Mouse (Mus musculus) intestine, embryonic 16.5 days (tissue): ENCODE data around the gene Uba1. TPM values are rescaled to one million over a fixed set of nuclear protein-coding genes. Genes with fewer than 3 reads are reported as not detected.
A peak's percentile ranks its signal among the peaks of the same experiment; 100 is the strongest.
"Not testable (repeated sequence)": the region's sequence is repeated elsewhere in the genome, so short reads cannot be mapped to it uniquely, and the experiment has no call there.

Experiments used
- ATAC-seq: fragments of 200-750 bp; cut with Nextera tagmentation; 2 replicates; pipeline ENCODE4 v1.8.0; 2017; ENCODE audit warnings: moderate TSS enrichment, moderate library complexity
- H3K27ac ChIP-seq: fragments of 300-500 bp; sonication (generic); 2 replicates; pipeline ENCODE4 v1.5.1; 2014; ENCODE audit warnings: mild to moderate bottlenecking, low read length
- H3K27me3 ChIP-seq: fragments of 300-500 bp; sonication (generic); replicated peaks from 2 replicates; pipeline ENCODE4 v1.6.1; 2014; ENCODE audit warnings: low read length, control low read depth, mixed read lengths; ENCODE audit not compliant: control insufficient read depth, insufficient read depth
- H3K36me3 ChIP-seq: fragments of 300-500 bp; sonication (generic); 2 replicates; pipeline ENCODE4 v1.6.1; 2014; ENCODE audit warnings: low read length, control low read depth; ENCODE audit not compliant: control insufficient read depth, insufficient read depth
- H3K4me1 ChIP-seq: fragments of 300-500 bp; sonication (generic); 2 replicates; pipeline ENCODE4 v1.6.1; 2014; ENCODE audit warnings: low read length, control low read depth, mixed read lengths; ENCODE audit not compliant: control insufficient read depth, insufficient read depth
- H3K4me2 ChIP-seq: fragments of 300-500 bp; sonication (generic); 2 replicates; pipeline ENCODE4 v1.6.1; 2014; ENCODE audit warnings: low read depth, low read length, control low read depth
- H3K4me3 ChIP-seq: fragments of 300-500 bp; sonication (generic); 2 replicates; pipeline ENCODE4 v1.5.1; 2014; ENCODE audit warnings: mild to moderate bottlenecking, low read length
- H3K9ac ChIP-seq: fragments of 300-500 bp; sonication (generic); 2 replicates; pipeline ENCODE4 v1.6.1; 2014; ENCODE audit warnings: low read depth, low read length
- H3K9me3 ChIP-seq: fragments of 300-500 bp; sonication (generic); 2 replicates; pipeline ENCODE4 v1.6.1; 2016; ENCODE audit warnings: low read length, control low read depth; ENCODE audit not compliant: control insufficient read depth
- WGBS: fragments of 180-500 bp; shearing (Covaris S2); extraction: QIAGEN DNeasy Blood & Tissue Kit; methylation state at CpG from one replicate; pipeline ENCODE4 v1.1.7; 2014; 5-methylcytosine and 5-hydroxymethylcytosine counted together
- polyA plus RNA-seq: library from polyadenylated mRNA; unstranded; fragments of >200 nt; fragmentation: Nextera tagmentation; extraction: Ambion mirVana; gene quantifications from 2 replicates; pipeline ENCODE4 v1.2.1, GENCODE M21; 2015

Uba1 gene
- polyA plus RNA-seq, 1 experiment from 2014 or later = 187 TPM

- Histone ChIP-seq H3K4me2 (peak within 1 kb of the TSS; percentile 42), H3K36me3 (no peaks in the 10 kb centered on the region), H3K9ac (peak within 1 kb of the TSS; percentile 74), H3K4me3 (peak within 1 kb of the TSS; percentile 61), H3K4me1 (no peaks in the 10 kb centered on the region), H3K27ac (peak within 1 kb of the TSS; percentile 90), H3K9me3 (no peaks in the 10 kb centered on the region), H3K27me3 (no peaks in the 10 kb centered on the region)
- 14% methylated on average over 31 of the region's 32 CpGs for WGBS
- ATAC-seq = no peak
Observed at GRCm38 (mm10) chrX:20703741-20704290, 45.7 kb downstream of the Uba1 start, which contains the start of gene Usp11. Gene Usp11 (plus strand): TSS chrX:20703906.

- ATAC-seq = peak; percentile 99
- H3K4me2 ChIP-seq = peak overlapping the region; percentile 42
Observed at GRCm38 (mm10) chrX:20704295-20705082, 46.4 kb downstream of the Uba1 start.

GRCm38 (mm10) chrX:20705083-20705402, 46.9 kb downstream of the Uba1 start:
- no peak overlapping the region for H3K27ac ChIP-seq
- 22% methylated on average over 3 of the region's 3 CpGs for WGBS
- H3K4me3 ChIP-seq = peak overlapping the region; percentile 29
- H3K4me1 ChIP-seq = no peaks in the 10 kb centered on the region
- H3K9me3 ChIP-seq = no peaks in the 10 kb centered on the region
- H3K36me3 ChIP-seq = no peaks in the 10 kb centered on the region
- H3K9ac ChIP-seq = no peak overlapping the region
- H3K4me2 ChIP-seq = peak overlapping the region; percentile 33
- H3K27me3 ChIP-seq = no peaks in the 10 kb centered on the region
- ATAC-seq = no peak

More at GRCm38 (mm10) chrX:20704295-20705082, 46.4 kb downstream of the Uba1 start:
- Histone ChIP-seq H3K4me3 (peak overlapping the region; percentile 61), H3K9ac (peak overlapping the region; percentile 74), H3K36me3 (no peaks in the 10 kb centered on the region), H3K4me1 (no peaks in the 10 kb centered on the region), H3K27ac (peak overlapping the region; percentile 90), H3K27me3 (no peaks in the 10 kb centered on the region), H3K9me3 (no peaks in the 10 kb centered on the region)
- WGBS = 18% methylated on average over 32 of the region's 32 CpGs

- H3K27me3 ChIP-seq = no peaks in the 10 kb centered on the region
- no peaks in the 10 kb centered on the region for H3K9me3 ChIP-seq
- H3K9ac ChIP-seq = no peak overlapping the region
- no peak for ATAC-seq
- H3K27ac ChIP-seq = no peak overlapping the region
- no peaks in the 10 kb centered on the region for H3K36me3 ChIP-seq
- H3K4me1 ChIP-seq = no peaks in the 10 kb centered on the region
- H3K4me3 ChIP-seq = no peak overlapping the region
- 74% methylated on average over 5 of the region's 5 CpGs for WGBS
- H3K4me2 ChIP-seq = no peak overlapping the region
Observed at GRCm38 (mm10) chrX:20728681-20729080, 70.6 kb downstream of the Uba1 start.

- not testable (repeated sequence) for H3K36me3 ChIP-seq, H3K4me2 ChIP-seq, H3K4me1 ChIP-seq, H3K9me3 ChIP-seq, H3K27me3 ChIP-seq, H3K9ac ChIP-seq, H3K27ac ChIP-seq, H3K4me3 ChIP-seq
- peak; percentile 40; the same call in 1 of the 2 replicates for ATAC-seq
- WGBS = 36% methylated on average over 10 of the region's 10 CpGs
Observed at GRCm38 (mm10) chrX:20730048-20730447, 71.9 kb downstream of the Uba1 start.

Other genes starting within 250 kb of the Uba1 start
- gene Jade3, start 232.6 kb upstream of the Uba1 start, polyA plus RNA-seq = 8.0 and 8.3 TPM in 2 replicates
- gene Rgn, start 108.5 kb upstream of the Uba1 start, polyA plus RNA-seq = 72.5 and 77.2 TPM in 2 replicates
- 55.1 and 55.3 TPM in 2 replicates for gene Rbm10, start 40.8 kb upstream of the Uba1 start, polyA plus RNA-seq
- 269 and 279 TPM in 2 replicates for gene Ndufb11, start 40.7 kb upstream of the Uba1 start, polyA plus RNA-seq
- gene Cdk16, start 29.6 kb downstream of the Uba1 start, polyA plus RNA-seq = 83.0 and 89.0 TPM in 2 replicates
- gene Usp11, start 45.6 kb downstream of the Uba1 start, polyA plus RNA-seq = 25.6 and 27.6 TPM in 2 replicates
- 113 and 116 TPM in 2 replicates for gene Araf, start 139.5 kb downstream of the Uba1 start, polyA plus RNA-seq
- 14.2 and 16.9 TPM in 2 replicates for gene Timp1, start 211.8 kb downstream of the Uba1 start, polyA plus RNA-seq